Mouse (Mus musculus) stomach, embryonic 15.5 days (tissue): Measurements from ENCODE around the gene Gm49353. TPM values are rescaled to one million over a fixed set of nuclear protein-coding genes. Genes with fewer than 3 reads are reported as not detected.
A peak's percentile ranks its signal among the peaks of the same experiment; 100 is the strongest.

Source experiments
- ATAC-seq: fragments of 200-750 bp; cut with Nextera tagmentation; 2 replicates; pipeline ENCODE4 v1.8.0; 2017; ENCODE audit warnings: low read depth, moderate number of reproducible peaks, moderate TSS enrichment; ENCODE audit not compliant: insufficient read depth, low FRiP score
- H3K27ac ChIP-seq: fragments of 300-500 bp; sonication (generic); 2 replicates; pipeline ENCODE4 v1.5.1; 2015; ENCODE audit warnings: mild to moderate bottlenecking, inconsistent platforms
- H3K27me3 ChIP-seq: fragments of 300-500 bp; sonication (generic); replicated peaks from 2 replicates; pipeline ENCODE4 v1.6.1; 2015; ENCODE audit warnings: inconsistent platforms
- H3K36me3 ChIP-seq: fragments of 300-500 bp; sonication (generic); 2 replicates; pipeline ENCODE4 v1.6.1; 2015; ENCODE audit warnings: inconsistent platforms
- H3K4me1 ChIP-seq: fragments of 300-500 bp; sonication (generic); 2 replicates; pipeline ENCODE4 v1.6.1; 2015; ENCODE audit warnings: inconsistent platforms
- H3K4me2 ChIP-seq: fragments of 300-500 bp; sonication (generic); 2 replicates; pipeline ENCODE4 v1.6.1; 2015; ENCODE audit warnings: mild to moderate bottlenecking, inconsistent platforms
- H3K4me3 ChIP-seq: fragments of 300-500 bp; sonication (generic); replicated peaks from 2 replicates; pipeline ENCODE4 v1.5.1; 2015; ENCODE audit warnings: inconsistent platforms
- H3K9ac ChIP-seq: fragments of 300-500 bp; sonication (generic); 2 replicates; pipeline ENCODE4 v1.6.1; 2015; ENCODE audit warnings: inconsistent platforms
- H3K9me3 ChIP-seq: fragments of 300-500 bp; sonication (generic); 2 replicates; pipeline ENCODE4 v1.6.1; 2016; ENCODE audit warnings: inconsistent platforms
- WGBS: fragments of 180-500 bp; shearing (Covaris S2); methylation state at CpG from one replicate; pipeline ENCODE4 v1.1.7; 2015; 5-methylcytosine and 5-hydroxymethylcytosine counted together
- polyA plus RNA-seq: library from polyadenylated mRNA; unstranded; fragments of >200 nt; fragmentation: Nextera tagmentation; extraction: Ambion mirVana; gene quantifications from 2 replicates; pipeline ENCODE4 v1.2.1, GENCODE M21; 2015

Gene Gm49353
- polyA plus RNA-seq, 1 experiment from 2014 or later: 1.5 TPM

DNA sequence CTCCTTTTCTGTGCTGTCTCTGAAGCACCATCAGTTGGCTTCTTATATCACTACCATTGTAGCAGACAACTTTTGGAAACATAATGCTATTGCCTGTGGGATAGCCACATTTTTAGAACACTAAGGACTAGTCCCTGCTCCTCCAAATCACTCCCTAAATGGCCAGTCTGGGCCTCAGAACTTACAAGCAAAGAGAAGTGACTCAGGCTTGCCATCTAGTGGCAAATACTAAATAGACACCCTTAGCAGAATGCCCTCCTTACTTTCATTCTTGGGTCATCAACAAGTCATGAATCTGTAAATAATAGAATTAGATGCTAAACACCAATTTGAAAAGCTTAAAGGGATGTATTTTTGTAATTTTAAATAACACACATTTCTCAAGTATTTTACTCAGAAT is 8.0 kb downstream of the Gm49353 start:
- Histone ChIP-seq H3K4me2 (no peak overlapping the region), H3K9me3 (no peaks in the 10 kb centered on the region), H3K36me3 (no peaks in the 10 kb centered on the region), H3K9ac (no peak overlapping the region), H3K4me3 (no peak overlapping the region), H3K4me1 (no peaks in the 10 kb centered on the region), H3K27me3 (no peaks in the 10 kb centered on the region), H3K27ac (no peak overlapping the region)
- no peak for ATAC-seq

DNA sequence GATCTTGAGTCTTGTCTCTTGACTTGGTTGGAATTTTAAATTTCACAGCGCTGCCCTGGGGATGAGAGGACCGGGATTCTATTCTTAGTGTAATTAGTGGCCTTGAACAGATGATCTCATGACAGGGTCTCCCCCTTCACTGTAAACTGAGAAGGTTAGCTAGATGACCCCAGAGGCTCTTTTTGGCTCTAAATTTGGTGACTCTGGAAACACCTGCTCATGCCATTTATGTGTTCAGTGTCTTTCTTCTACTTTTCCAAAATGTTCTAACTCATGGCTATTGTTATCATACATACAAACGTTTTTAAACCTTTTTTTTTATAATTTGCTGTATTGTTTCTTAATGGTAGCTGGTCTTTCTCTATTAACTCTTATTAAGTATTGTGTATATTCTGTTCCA is 10.0 kb downstream of the Gm49353 start:
- no peak overlapping the region for H3K27ac ChIP-seq
- H3K4me1 ChIP-seq: no peaks in the 10 kb centered on the region
- H3K36me3 ChIP-seq: no peaks in the 10 kb centered on the region
- no peak for ATAC-seq
- no peaks in the 10 kb centered on the region for H3K27me3 ChIP-seq
- no peak overlapping the region for H3K9ac ChIP-seq
- WGBS: 55% methylated on average over 3 of the region's 3 CpGs
- H3K4me3 ChIP-seq: no peak overlapping the region
- no peaks in the 10 kb centered on the region for H3K9me3 ChIP-seq
- H3K4me2 ChIP-seq: no peak overlapping the region

DNA sequence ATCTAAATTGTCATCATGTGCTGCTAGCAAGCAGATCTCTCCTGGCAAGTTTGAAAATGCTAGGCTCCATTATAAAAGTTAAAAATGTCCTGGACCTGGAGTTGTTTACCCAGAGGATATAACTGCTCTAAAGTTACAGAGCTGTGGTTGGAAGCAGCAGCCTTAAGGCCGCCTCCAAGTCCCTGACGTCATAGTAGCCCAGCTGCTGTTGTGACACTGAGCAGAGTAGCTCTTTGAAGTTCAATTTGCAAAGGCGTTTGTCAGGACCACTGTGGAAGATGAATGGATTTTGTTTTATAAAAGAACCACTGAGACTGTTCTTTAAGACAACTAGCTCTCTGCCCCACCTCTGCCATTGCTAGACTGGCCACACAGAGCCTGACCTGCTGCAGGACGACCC is 12.7 kb downstream of the Gm49353 start, which contains the start of gene 9330159F19Rik:
TSS of gene 9330159F19Rik (plus strand) at position 154 of the 400 bp plus-strand sequence.
- 6% methylated on average over 4 of the region's 4 CpGs for WGBS
- H3K27ac ChIP-seq: 0 out of 2 replicates have a peak within 1 kb of the TSS, but pooled peaks have one; percentile 35
- no peaks in the 10 kb centered on the region for H3K9me3 ChIP-seq
- no peaks in the 10 kb centered on the region for H3K36me3 ChIP-seq
- ATAC-seq: peak; percentile 75; the same call in 1 of the 2 replicates
- H3K4me1 ChIP-seq: no peaks in the 10 kb centered on the region
- H3K4me3 ChIP-seq: no peak within 1 kb of the TSS
- no peaks in the 10 kb centered on the region for H3K27me3 ChIP-seq
- H3K9ac ChIP-seq: no peak within 1 kb of the TSS
- H3K4me2 ChIP-seq: no peak within 1 kb of the TSS

DNA sequence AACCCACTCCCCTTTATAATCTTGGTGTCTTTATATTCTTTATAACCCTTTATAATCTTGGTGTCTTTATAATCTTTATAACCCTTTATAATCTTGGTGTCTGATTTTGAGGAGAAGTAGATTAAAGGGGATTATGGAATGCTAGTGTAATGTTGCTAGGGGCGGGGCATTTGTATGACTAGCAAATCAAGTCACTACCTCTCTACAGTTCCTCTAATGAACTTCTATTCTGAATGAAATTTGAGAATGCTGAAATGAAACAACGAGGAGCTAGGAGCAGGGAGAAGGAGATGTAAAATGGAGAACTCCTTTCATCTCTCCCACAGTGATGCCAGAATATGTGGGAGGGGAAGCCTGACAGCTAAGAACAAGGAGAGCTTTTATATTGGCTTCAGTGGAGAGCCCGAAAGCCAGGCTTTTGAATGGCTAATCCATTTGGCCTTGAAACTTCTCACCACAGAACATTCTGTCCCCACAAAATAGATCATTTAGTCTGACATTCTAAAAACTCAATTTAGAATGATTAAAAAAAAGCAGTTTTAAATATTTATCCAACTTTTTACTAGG is 14.9 kb downstream of the Gm49353 start:
- Histone ChIP-seq H3K36me3 (no peaks in the 10 kb centered on the region), H3K4me1 (no peaks in the 10 kb centered on the region), H3K27ac (no peak overlapping the region), H3K4me2 (no peak overlapping the region), H3K4me3 (no peak overlapping the region), H3K9ac (no peak overlapping the region), H3K27me3 (no peaks in the 10 kb centered on the region), H3K9me3 (no peaks in the 10 kb centered on the region)
- 59% methylated on average over 3 of the region's 3 CpGs for WGBS
- ATAC-seq: no peak

DNA sequence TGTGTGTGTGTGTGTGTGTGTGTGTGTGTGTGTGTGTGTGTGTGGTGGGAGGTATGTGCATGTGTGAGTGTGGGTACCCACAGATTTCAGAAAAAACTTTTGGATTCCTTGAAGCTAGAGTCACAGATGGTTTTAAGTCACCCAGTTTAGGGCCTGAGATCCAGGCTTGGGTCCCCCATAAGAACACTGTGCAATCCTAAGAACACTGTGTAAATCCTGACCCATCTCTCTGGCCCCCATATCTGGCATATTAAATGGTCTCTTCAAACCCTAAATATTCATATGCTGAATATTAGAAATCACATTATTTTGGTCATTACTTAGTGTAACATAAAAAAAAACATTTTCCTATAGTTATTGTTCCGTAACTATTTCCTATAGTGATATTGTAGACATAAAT is 18.2 kb downstream of the Gm49353 start:
- Histone ChIP-seq H3K4me1 (no peaks in the 10 kb centered on the region), H3K36me3 (no peaks in the 10 kb centered on the region), H3K27ac (no peak overlapping the region), H3K9ac (no peak overlapping the region), H3K4me3 (no peak overlapping the region), H3K4me2 (no peak overlapping the region), H3K27me3 (no peaks in the 10 kb centered on the region), H3K9me3 (no peaks in the 10 kb centered on the region)
- no peak for ATAC-seq
- WGBS: 91% methylated on average over 1 of the region's 1 CpGs

DNA sequence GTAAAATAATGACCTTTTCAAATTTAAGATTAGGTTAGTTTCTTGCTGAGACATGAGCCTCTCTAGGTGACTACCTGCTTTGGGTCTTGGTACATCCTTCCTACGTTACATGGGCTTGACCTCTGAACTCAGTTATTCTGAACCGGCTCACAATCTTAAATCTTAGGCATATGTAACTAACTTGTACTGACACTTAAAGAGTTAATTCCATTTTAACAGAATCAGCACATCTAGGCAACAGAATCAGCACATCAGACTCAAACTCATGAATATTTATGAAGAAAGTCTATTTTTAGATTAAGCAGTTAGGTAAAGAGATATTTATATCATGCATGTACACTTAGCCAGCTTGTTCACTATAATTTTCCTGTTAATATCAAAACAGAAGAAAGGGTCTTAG is 18.7 kb downstream of the Gm49353 start:
- Histone ChIP-seq H3K36me3 (no peaks in the 10 kb centered on the region), H3K4me3 (no peak overlapping the region), H3K9ac (no peak overlapping the region), H3K4me2 (no peak overlapping the region), H3K4me1 (no peaks in the 10 kb centered on the region), H3K27ac (no peak overlapping the region), H3K9me3 (no peaks in the 10 kb centered on the region), H3K27me3 (no peaks in the 10 kb centered on the region)
- WGBS: 78% methylated on average over 2 of the region's 2 CpGs
- no peak for ATAC-seq

DNA sequence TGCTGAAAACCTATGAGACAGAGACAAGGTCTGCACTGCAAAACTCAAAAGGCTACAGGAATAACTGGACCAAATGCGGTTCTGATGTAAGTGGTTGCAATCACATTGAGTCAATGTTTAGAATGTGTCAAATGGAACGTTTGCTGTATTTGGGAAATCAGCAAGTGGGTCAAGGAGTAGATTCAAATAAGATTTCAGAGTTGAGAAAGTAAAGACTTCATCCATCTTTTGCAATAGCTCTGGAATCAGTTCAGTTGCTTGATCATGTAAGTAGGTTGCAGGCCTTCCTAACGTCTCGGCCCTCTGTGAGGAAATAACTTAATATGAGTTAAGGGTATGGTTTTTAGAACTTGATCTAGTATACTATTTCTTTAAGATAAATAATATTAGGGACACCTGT is 26.6 kb downstream of the Gm49353 start:
- Histone ChIP-seq H3K9me3 (no peaks in the 10 kb centered on the region), H3K27ac (no peak overlapping the region), H3K36me3 (no peaks in the 10 kb centered on the region), H3K4me3 (no peak overlapping the region), H3K4me2 (no peak overlapping the region), H3K27me3 (no peaks in the 10 kb centered on the region), H3K4me1 (no peaks in the 10 kb centered on the region), H3K9ac (no peak overlapping the region)
- no peak for ATAC-seq
- WGBS: 77% methylated on average over 4 of the region's 4 CpGs

DNA sequence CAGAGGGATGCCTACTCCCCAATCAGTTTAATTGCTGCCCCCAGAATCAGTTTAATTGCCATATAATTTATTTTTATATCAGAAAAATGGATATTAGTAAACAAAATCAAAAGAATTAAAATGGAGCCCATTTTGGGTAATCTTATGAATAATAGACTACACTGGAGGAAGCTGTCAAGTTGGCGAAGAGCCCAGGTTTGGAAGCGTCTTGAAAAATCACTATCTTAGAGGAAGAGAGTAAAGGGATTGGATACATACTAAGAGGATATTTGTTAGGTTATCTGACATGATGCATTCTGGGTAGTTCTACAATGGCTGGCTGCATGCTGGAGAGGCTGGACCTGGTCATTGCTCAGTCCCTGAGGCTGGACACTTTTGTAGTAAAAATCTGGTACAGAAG is 32.5 kb downstream of the Gm49353 start:
- 73% methylated on average over 2 of the region's 2 CpGs for WGBS
- ATAC-seq: no peak
- Histone ChIP-seq H3K4me2 (no peak overlapping the region), H3K9ac (no peak overlapping the region), H3K36me3 (no peaks in the 10 kb centered on the region), H3K27ac (no peak overlapping the region), H3K9me3 (no peaks in the 10 kb centered on the region), H3K4me3 (no peak overlapping the region), H3K4me1 (no peaks in the 10 kb centered on the region), H3K27me3 (no peaks in the 10 kb centered on the region)

Other genes with a start within 250 kb of the Gm49353 start
- gene 2310057J18Rik, start 212.7 kb upstream of the Gm49353 start, polyA plus RNA-seq: 0.15 TPM in 1 of 2 replicates, not detected in the other
- gene Soga3, start 55.1 kb upstream of the Gm49353 start, polyA plus RNA-seq: 3.2 and 4.2 TPM in 2 replicates
- gene 9330159F19Rik, start 12.7 kb downstream of the Gm49353 start, polyA plus RNA-seq: 1.4 and 1.8 TPM in 2 replicates
- 35.8 and 36.2 TPM in 2 replicates for gene Echdc1, start 114.2 kb downstream of the Gm49353 start, polyA plus RNA-seq
- 46.8 and 49.2 TPM in 2 replicates for gene Rnf146, start 163.5 kb downstream of the Gm49353 start, polyA plus RNA-seq